Mouse (Mus musculus): ENCODE measurements at regions not wholly inside any gene's neighbourhood (a gene's known extent, or its start where the extent isn't known, plus 50 kb on each side); places are given as distances from the start of the nearest gene placed in this dataset.

DNA sequence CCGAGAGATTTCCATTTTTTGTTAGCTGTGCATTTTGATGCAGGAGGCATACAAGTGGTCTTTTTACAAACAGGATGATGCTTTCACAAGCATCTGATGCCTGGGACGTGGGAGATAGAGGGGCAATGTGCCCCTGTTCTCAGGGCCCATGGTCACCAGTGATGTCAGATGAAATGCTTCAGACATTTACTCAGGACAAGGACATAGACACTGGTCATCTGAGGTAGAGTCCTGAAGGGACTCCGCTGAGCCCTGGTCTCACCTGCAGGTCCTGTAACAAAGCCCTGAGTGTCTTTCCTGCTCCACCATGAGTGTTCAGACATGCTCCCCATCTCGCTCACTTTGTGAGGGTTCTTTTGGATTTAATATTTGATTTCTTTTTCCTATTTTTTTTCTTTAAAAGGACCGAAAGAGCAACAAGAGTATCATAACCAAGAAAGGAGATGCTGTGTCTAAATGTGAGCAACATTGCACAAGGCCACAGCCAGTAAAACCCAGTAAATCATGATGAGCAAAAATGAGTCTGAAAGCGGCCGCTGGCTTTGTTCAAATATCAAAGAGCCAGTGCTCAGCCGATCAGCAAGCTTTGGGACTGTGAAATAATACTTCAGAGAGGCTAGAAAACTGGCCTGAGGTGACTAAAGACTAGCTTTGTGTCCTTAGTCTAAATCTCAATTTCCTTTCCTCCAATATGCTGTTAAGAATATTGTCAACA, 430.1 kb downstream of the Ate1 start:
- TF ChIP-seq CTCF (IDR thresholded peaks at IDR 0.05; ENCODE audit: low read depth): no peak
- TF ChIP-seq EP300 (IDR thresholded peaks at IDR 0.05; ENCODE audit: low read depth): no peak
